Mouse (Mus musculus) bone marrow, adult 2 months (tissue): ENCODE data around the gene Qrich1.

Experiments
- CTCF ChIP-seq: fragments of 200-500 bp; IDR thresholded peaks from 2 replicates; pipeline ENCODE4 v1.5.1; 2011; ENCODE audit warnings: low read length, control low read depth; ENCODE audit not compliant: control insufficient read depth, insufficient read depth
- POLR2A ChIP-seq: fragments of 200-500 bp; IDR thresholded peaks from 2 replicates; pipeline ENCODE4 v1.6.1; 2011; ENCODE audit warnings: low read depth, mild to moderate bottlenecking, control low read depth, low read length, borderline replicate concordance; ENCODE audit not compliant: control insufficient read depth

DNA sequence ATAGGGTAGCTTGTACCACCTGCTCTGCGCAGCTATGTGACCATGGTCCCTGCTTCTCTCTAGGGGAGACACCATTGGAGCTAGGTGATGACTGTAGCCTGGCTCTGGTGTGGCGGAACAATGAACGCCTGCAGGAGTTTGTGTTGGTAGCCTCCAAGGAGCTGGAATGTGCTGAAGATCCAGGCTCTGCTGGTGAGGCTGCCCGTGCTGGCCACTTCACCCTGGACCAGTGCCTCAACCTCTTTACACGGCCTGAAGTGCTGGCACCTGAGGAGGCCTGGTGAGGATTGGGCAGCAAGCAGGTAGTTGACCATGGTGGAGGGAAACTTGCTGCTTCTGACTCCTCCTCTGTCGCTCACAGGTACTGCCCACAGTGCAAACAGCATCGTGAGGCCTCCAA, 17.4 kb upstream of the Qrich1 start:
- TF ChIP-seq CTCF (no peak), POLR2A (no peak)
